Mouse (Mus musculus) embryonic fibroblast, embryonic 13.5 days (primary cell): ENCODE measurements around the gene Asf1b. TPM values are rescaled to one million over a fixed set of nuclear protein-coding genes. Genes with fewer than 3 reads are reported as not detected.
"Not testable (repeated sequence)": the region's sequence is repeated elsewhere in the genome, so short reads cannot be mapped to it uniquely, and the experiment has no call there.

Experiments
- H3K27ac ChIP-seq: 2 replicates; pipeline ENCODE4 v1.5.1; 2012; ENCODE audit warnings: low read length, control low read depth, inconsistent platforms; ENCODE audit not compliant: insufficient read depth
- H3K4me1 ChIP-seq: 2 replicates; pipeline ENCODE4 v1.6.1; 2011; ENCODE audit warnings: low read length; ENCODE audit not compliant: control insufficient read depth, insufficient read depth
- H3K4me3 ChIP-seq: 2 replicates; pipeline ENCODE4 v1.5.1; 2011; ENCODE audit warnings: mild to moderate bottlenecking, control low read depth, low read length; ENCODE audit not compliant: insufficient read depth
- CTCF ChIP-seq: IDR thresholded peaks from 2 replicates; pipeline ENCODE4 v1.5.1; 2011; ENCODE audit warnings: mild to moderate bottlenecking, control low read depth, low read length, moderate library complexity, borderline replicate concordance; ENCODE audit not compliant: insufficient read depth
- POLR2A ChIP-seq: IDR thresholded peaks from 2 replicates; pipeline ENCODE4 v1.6.1; 2011; ENCODE audit warnings: low read depth, mild to moderate bottlenecking, control low read depth, low read length, moderate library complexity
- polyA plus RNA-seq: library from polyadenylated mRNA; stranded (reverse); fragments of >200 nt; gene quantifications from 2 replicates; pipeline ENCODE4 v1.2.4, GENCODE M21; 2011; ENCODE audit warnings: low read depth; ENCODE audit not compliant: missing spikeins, insufficient read length

Asf1b gene
- polyA plus RNA-seq, 1 experiment: 16.6 TPM

DNA sequence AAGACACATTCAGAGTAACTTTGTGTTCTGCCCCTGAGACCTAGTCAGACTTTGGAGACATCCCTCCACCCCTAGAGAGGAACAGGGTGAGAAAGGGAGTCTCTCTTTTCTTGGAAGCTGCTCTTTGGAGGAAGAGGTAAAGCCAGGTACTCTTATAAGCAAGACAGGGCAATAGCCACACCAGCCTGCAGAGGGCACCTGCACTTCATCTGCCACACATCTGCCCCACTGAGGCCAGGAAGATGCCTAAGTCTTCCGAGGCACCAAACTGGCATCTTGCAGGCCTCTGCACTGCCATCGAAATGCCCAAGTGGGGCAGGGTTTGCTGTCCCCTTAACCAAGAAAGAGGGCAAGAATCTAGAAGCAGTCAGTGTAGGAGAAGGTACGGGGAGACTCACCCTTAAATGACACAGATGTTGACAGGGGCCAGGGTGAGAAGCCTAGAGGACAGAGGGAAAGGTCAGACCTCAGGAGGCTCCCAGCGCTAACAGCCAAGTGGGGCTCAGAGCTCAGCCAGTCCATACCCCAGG is 20.9 kb downstream of the Asf1b start:
- Histone ChIP-seq H3K27ac (no peak overlapping the region), H3K4me3 (no peak overlapping the region), H3K4me1 (peaks cover 11% of the 10 kb centered on the region)
- TF ChIP-seq POLR2A (no peak), CTCF (peak; percentile 51; the same call in 1 of the 2 replicates)

DNA sequence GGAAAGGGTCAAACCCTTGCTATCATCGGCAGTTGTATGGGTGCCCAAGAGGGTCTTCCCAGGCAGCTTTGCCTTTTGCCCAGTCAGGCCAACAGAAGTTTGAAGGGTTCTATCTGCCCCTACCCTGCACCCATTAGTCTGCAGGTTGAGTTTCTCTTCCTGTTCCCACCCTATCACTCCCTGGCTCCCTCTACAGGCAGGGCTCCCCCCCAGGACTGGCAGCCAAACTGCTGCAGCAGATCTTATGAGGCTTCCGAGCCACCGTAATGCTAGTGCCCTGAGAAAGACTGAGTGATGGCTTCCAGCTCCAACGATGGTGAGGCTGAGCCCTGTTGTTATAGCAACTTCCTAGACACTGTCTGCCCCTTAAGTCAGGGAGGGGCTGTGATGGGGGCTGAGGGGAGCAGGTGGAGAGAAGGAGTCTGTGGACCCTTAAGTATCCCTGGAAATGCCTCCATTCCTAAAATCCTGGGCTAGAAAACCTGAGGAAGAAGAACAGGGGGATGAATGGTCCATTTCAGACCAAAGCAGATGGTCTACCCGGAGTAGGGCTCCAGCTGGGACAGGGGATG is 21.6 kb downstream of the Asf1b start:
- Histone ChIP-seq H3K4me1 (peaks cover 8% of the 10 kb centered on the region), H3K27ac (no peak overlapping the region), H3K4me3 (no peak overlapping the region)
- TF ChIP-seq POLR2A: no peak
- no peak for TF ChIP-seq CTCF

DNA sequence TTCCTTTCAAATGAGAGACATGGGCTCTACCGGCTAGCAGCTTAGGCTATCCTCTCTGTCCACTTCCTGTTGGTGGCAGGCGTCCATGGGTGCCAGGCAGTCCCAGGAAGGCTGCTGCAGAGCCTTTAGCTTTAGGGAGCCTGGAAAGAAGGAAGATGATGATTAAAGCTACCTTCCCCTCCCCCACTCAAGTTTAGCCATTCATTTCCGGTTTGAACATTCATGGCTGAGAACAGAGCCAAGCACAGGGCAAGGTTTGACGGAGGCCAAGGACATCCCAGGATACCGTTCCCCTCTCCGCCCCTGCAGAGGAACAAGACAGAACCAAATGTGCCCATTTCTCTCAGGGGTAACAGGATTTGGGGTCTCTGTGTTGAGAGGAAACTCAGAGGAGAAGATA is 22.3 kb downstream of the Asf1b start:
- Histone ChIP-seq H3K4me3 (no peak overlapping the region), H3K27ac (no peak overlapping the region)
- TF ChIP-seq CTCF (no peak), POLR2A (no peak)

DNA sequence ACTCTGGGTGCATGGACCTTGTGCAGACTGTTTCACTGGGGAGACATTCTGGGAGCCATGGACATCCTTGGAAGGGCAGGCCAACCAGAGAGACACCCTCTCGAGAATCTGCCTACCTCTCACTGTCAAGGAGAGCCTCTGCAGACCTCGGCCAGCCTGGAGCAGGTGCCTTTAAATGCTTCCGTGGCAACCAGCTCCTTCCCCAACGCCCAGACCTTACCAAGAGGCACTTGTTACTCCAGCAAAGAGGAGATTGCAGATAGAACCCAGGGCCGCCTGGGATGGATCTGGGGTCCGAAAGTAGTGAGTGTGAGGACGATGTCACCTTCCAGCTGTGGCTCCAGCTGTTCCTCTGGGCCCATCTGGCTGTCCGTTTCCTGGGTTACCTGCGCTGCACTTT is 22.9 kb downstream of the Asf1b start:
- Histone ChIP-seq H3K4me3 (no peak overlapping the region), H3K27ac (no peak overlapping the region)
- TF ChIP-seq POLR2A (no peak), CTCF (no peak)

More for the DNA sequence above, 22.3 kb downstream of the Asf1b start:
- peaks cover 6% of the 10 kb centered on the region for H3K4me1 ChIP-seq

DNA sequence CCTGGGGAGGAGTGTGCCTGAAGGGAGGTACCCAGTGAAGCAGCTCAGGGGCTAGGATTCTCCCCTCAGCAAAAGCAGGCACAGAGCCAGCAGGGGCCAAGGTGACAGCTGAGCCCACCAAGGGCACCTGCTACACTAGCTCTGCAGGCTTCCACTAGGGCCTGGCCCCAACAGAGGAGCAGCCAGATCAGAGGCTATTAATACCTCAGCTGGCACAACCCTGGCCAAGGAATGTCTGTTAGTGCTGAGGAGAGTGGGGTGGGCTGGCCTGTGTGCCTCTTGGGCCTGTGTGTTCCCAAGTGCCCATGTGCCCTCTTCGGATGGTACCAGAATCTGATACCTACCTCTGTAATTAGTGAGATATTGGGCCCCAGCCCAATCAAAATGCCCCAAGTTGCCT is 24.9 kb downstream of the Asf1b start:
- Histone ChIP-seq H3K4me1 (peaks cover 6% of the 10 kb centered on the region), H3K27ac (no peak overlapping the region), H3K4me3 (no peak overlapping the region)
- TF ChIP-seq POLR2A (no peak), CTCF (no peak)

More for the DNA sequence above, 22.9 kb downstream of the Asf1b start:
- peaks cover 6% of the 10 kb centered on the region for H3K4me1 ChIP-seq

DNA sequence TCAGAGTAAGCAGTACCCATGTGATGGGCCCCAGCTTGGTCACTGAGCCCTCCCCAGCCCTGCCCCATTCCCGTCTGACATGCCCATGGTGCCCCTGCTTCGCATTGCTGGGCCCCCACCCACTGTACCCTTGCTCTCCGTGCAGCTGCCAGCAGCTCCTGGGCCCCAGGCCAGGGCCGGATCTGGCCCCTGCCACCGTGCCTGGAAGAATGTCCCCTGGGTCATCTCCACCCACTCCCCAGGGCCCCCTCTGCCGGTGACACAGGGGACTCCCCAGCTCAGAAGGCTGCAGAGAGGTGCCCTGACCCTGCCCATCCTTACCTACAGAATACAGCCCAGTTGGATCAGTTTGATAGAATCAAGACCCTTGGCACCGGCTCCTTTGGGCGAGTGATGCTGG is 25.5 kb downstream of the Asf1b start:
- H3K4me3 ChIP-seq: no peak overlapping the region
- no peak for TF ChIP-seq POLR2A
- no peak for TF ChIP-seq CTCF

DNA sequence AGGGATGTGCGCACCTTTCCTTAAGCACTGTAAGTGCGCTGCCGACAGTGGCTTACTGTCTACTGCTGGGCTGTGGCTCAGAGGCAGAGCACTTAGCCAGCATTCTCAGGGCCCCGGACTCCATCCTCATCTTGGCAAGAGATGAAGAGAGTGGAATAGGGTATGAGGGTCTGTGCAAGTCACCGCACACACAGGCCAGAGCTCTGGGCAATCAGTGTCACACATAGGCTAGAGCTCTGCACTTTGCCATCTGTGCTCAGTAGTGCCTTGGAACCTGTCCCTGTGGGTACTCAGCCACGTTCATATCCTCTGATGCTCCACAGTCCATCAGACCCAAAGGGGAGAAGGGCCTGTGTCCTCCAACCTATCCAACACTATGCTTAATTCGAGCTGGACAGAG is 26.2 kb downstream of the Asf1b start:
- Histone ChIP-seq H3K4me1 (peaks cover 6% of the 10 kb centered on the region), H3K27ac (no peak overlapping the region), H3K4me3 (no peak overlapping the region)
- TF ChIP-seq POLR2A (no peak), CTCF (no peak)

More for the DNA sequence above, 25.5 kb downstream of the Asf1b start:
- Histone ChIP-seq H3K27ac (no peak overlapping the region), H3K4me1 (peaks cover 6% of the 10 kb centered on the region)

DNA sequence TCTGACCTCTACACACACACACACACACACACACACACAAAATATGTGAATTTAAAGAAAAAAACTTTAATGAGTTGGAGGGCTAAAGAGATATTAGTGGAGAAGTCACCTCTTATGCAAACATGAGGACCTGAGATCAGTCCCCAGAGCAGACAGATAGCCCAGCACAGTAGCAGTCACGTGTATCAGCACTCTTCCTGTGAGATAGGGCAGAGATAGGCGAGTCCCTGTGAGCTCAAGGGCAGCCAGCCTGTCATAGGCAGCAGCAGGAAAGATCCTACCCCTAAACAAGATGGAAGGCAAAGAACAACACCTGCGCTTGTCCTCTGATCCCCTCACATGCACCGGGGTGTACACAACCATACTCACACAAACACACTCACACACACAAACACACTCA is 27.1 kb downstream of the Asf1b start:
- H3K4me3 ChIP-seq: no peak overlapping the region
- H3K4me1 ChIP-seq: peaks cover 2% of the 10 kb centered on the region
- TF ChIP-seq POLR2A (no peak), CTCF (no peak)
- no peak overlapping the region for H3K27ac ChIP-seq

DNA sequence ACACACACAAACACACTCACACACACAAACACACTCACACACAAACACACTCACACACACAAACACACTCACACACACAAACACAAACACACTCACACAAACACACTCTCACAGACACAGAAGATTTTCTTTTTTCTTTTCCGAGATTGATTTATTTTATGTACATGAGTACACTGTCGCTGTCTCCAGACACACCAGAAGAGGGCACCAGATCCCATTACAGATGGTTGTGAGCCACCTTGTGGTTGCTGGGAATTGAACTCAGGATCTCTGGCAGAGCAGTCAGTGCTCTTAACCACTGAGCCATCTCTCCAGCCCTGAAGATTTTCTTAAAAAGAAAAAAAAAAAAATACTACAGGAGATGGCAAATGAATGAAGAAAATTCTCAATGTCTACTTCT is 27.9 kb downstream of the Asf1b start:
- not testable (repeated sequence) for H3K4me3 ChIP-seq, H3K4me1 ChIP-seq, H3K27ac ChIP-seq

DNA sequence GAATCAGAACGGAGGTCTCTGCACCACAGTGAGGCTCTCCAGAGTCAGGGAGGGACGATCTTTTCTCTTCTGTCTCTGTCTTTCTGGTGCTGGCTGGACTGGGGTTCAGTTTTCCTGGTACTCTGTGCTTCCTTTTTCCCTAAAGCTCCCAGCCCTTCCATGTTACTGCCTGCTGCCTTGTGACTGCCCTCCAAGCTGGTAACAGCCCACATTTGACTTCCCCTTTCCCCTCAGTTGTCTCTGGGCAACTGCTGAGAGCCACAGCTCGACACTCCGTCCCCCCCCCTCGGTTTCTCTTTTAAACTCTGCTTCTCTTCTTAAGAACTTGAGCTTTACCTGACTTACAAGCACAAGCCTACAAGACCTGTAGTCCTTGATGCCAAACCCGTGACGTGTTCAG is 33.9 kb downstream of the Asf1b start:
- no peak overlapping the region for H3K27ac ChIP-seq
- no peak overlapping the region for H3K4me3 ChIP-seq
- no peaks in the 10 kb centered on the region for H3K4me1 ChIP-seq

More for the DNA sequence above, 33.9 kb downstream of the Asf1b start:
- no peak for TF ChIP-seq POLR2A
- no peak for TF ChIP-seq CTCF
